Mouse (Mus musculus): ENCODE measurements at regions not wholly inside any gene's neighbourhood (a gene's known extent, or its start where the extent isn't known, plus 50 kb on each side); places are given as distances from the start of the nearest gene placed in this dataset.
A peak's percentile ranks its signal among the peaks of the same experiment; 100 is the strongest.

GRCm38 (mm10) chr6:148599473-148599872 lies 155.3 kb upstream of the Tmtc1 start:
- no peaks in the 10 kb centered on the region for H3K9me3 ChIP-seq
- H3K27ac ChIP-seq (replicated peaks): no peak overlapping the region
- 78% methylated on average over 4 of the region's 4 CpGs for WGBS
- no peak overlapping the region for H3K9ac ChIP-seq
- H3K36me3 ChIP-seq: no peaks in the 10 kb centered on the region
- H3K4me2 ChIP-seq: peak overlapping the region; percentile 64
- no peak for ATAC-seq (ENCODE audit: extremely low read depth, insufficient number of reproducible peaks, low FRiP score, low TSS enrichment)
- 0 out of 2 replicates have a peak overlapping the region, but pooled peaks have one; percentile 41 for H3K4me3 ChIP-seq
- no peaks in the 10 kb centered on the region for H3K27me3 ChIP-seq (replicated peaks)
- peaks cover 13% of the 10 kb centered on the region for H3K4me1 ChIP-seq

GRCm38 (mm10) chr6:148598746-148599337 lies 154.7 kb upstream of the Tmtc1 start:
- Histone ChIP-seq H3K4me2 (peak overlapping the region; percentile 64), H3K4me3 (peak overlapping the region; percentile 41), H3K4me1 (peaks cover 13% of the 10 kb centered on the region), H3K9ac (peak overlapping the region; percentile 60; the same call in 1 of the 2 replicates), H3K36me3 (no peaks in the 10 kb centered on the region), H3K27me3 (replicated peaks) (no peaks in the 10 kb centered on the region), H3K27ac (replicated peaks) (no peak overlapping the region), H3K9me3 (no peaks in the 10 kb centered on the region)
- no peak for ATAC-seq (ENCODE audit: extremely low read depth, insufficient number of reproducible peaks, low FRiP score, low TSS enrichment)
- 6% methylated on average over 16 of the region's 16 CpGs for WGBS

GRCm38 (mm10) chr6:148595009-148595770 lies 151.0 kb upstream of the Tmtc1 start:
- no peak overlapping the region for H3K9ac ChIP-seq
- H3K4me2 ChIP-seq: no peak overlapping the region
- H3K4me1 ChIP-seq: peaks cover 9% of the 10 kb centered on the region; the same call in 1 of the 2 replicates
- no peak overlapping the region for H3K27ac ChIP-seq (replicated peaks)
- H3K36me3 ChIP-seq: no peaks in the 10 kb centered on the region
- no peak overlapping the region for H3K4me3 ChIP-seq
- no peak for ATAC-seq (ENCODE audit: extremely low read depth, insufficient number of reproducible peaks, low FRiP score, low TSS enrichment)
- 62% methylated on average over 3 of the region's 3 CpGs for WGBS
- no peaks in the 10 kb centered on the region for H3K9me3 ChIP-seq
- no peaks in the 10 kb centered on the region for H3K27me3 ChIP-seq (replicated peaks)

GRCm38 (mm10) chr6:148588971-148589370 lies 144.8 kb upstream of the Tmtc1 start:
- no peak overlapping the region for H3K9ac ChIP-seq
- no peaks in the 10 kb centered on the region for H3K4me1 ChIP-seq
- H3K36me3 ChIP-seq: no peaks in the 10 kb centered on the region
- ATAC-seq (ENCODE audit: extremely low read depth, insufficient number of reproducible peaks, low FRiP score, low TSS enrichment): no peak
- 72% methylated on average over 4 of the region's 4 CpGs for WGBS
- no peak overlapping the region for H3K4me2 ChIP-seq
- no peaks in the 10 kb centered on the region for H3K27me3 ChIP-seq (replicated peaks)
- no peak overlapping the region for H3K27ac ChIP-seq (replicated peaks)
- H3K9me3 ChIP-seq: no peaks in the 10 kb centered on the region
- H3K4me3 ChIP-seq: no peak overlapping the region

GRCm38 (mm10) chr6:148586439-148587321 lies 142.5 kb upstream of the Tmtc1 start:
- H3K4me2 ChIP-seq: no peak overlapping the region
- H3K4me3 ChIP-seq: no peak overlapping the region
- WGBS: 69% methylated on average over 10 of the region's 10 CpGs
- H3K9me3 ChIP-seq: no peaks in the 10 kb centered on the region
- no peaks in the 10 kb centered on the region for H3K36me3 ChIP-seq
- H3K27me3 ChIP-seq (replicated peaks): no peaks in the 10 kb centered on the region
- no peak for ATAC-seq (ENCODE audit: extremely low read depth, insufficient number of reproducible peaks, low FRiP score, low TSS enrichment)
- H3K9ac ChIP-seq: no peak overlapping the region
- H3K27ac ChIP-seq (replicated peaks): no peak overlapping the region
- no peaks in the 10 kb centered on the region for H3K4me1 ChIP-seq

GRCm38 (mm10) chr6:148584126-148584525 lies 139.9 kb upstream of the Tmtc1 start:
- Histone ChIP-seq H3K27me3 (replicated peaks) (no peaks in the 10 kb centered on the region), H3K4me2 (no peak overlapping the region), H3K4me3 (no peak overlapping the region), H3K9me3 (no peaks in the 10 kb centered on the region), H3K27ac (replicated peaks) (no peak overlapping the region), H3K36me3 (no peaks in the 10 kb centered on the region), H3K4me1 (no peaks in the 10 kb centered on the region), H3K9ac (no peak overlapping the region)
- 86% methylated on average over 2 of the region's 2 CpGs for WGBS
- ATAC-seq (ENCODE audit: extremely low read depth, insufficient number of reproducible peaks, low FRiP score, low TSS enrichment): no peak

GRCm38 (mm10) chr6:148578281-148578680 lies 134.1 kb upstream of the Tmtc1 start:
- WGBS: 62% methylated on average over 3 of the region's 3 CpGs
- Histone ChIP-seq H3K4me3 (no peak overlapping the region), H3K9ac (no peak overlapping the region), H3K36me3 (no peaks in the 10 kb centered on the region), H3K4me1 (no peaks in the 10 kb centered on the region), H3K9me3 (no peaks in the 10 kb centered on the region), H3K27me3 (replicated peaks) (no peaks in the 10 kb centered on the region), H3K4me2 (no peak overlapping the region), H3K27ac (replicated peaks) (no peak overlapping the region)
- no peak for ATAC-seq (ENCODE audit: extremely low read depth, insufficient number of reproducible peaks, low FRiP score, low TSS enrichment)

GRCm38 (mm10) chr6:148577663-148578062 lies 133.5 kb upstream of the Tmtc1 start:
- no peak for ATAC-seq (ENCODE audit: extremely low read depth, insufficient number of reproducible peaks, low FRiP score, low TSS enrichment)
- WGBS: 67% methylated on average over 3 of the region's 3 CpGs
- Histone ChIP-seq H3K4me1 (peaks cover under 1% of the 10 kb centered on the region; the same call in 1 of the 2 replicates), H3K9ac (no peak overlapping the region), H3K36me3 (no peaks in the 10 kb centered on the region), H3K27ac (replicated peaks) (no peak overlapping the region), H3K9me3 (no peaks in the 10 kb centered on the region), H3K27me3 (replicated peaks) (no peaks in the 10 kb centered on the region), H3K4me2 (no peak overlapping the region), H3K4me3 (no peak overlapping the region)

- H3K27ac ChIP-seq (replicated peaks): no peak overlapping the region
- ATAC-seq (ENCODE audit: extremely low read depth, insufficient number of reproducible peaks, low FRiP score, low TSS enrichment): no peak
- H3K4me2 ChIP-seq: no peak overlapping the region
- no peaks in the 10 kb centered on the region for H3K36me3 ChIP-seq
- no peak overlapping the region for H3K9ac ChIP-seq
- WGBS: 79% methylated on average over 7 of the region's 7 CpGs
- no peaks in the 10 kb centered on the region for H3K27me3 ChIP-seq (replicated peaks)
- H3K9me3 ChIP-seq: no peaks in the 10 kb centered on the region
- no peak overlapping the region for H3K4me3 ChIP-seq
- peaks cover 8% of the 10 kb centered on the region for H3K4me1 ChIP-seq
Measured at GRCm38 (mm10) chr6:148574742-148575453, 130.7 kb upstream of the Tmtc1 start.

GRCm38 (mm10) chr6:148572201-148572600 lies 128.0 kb upstream of the Tmtc1 start:
- Histone ChIP-seq H3K4me3 (no peak overlapping the region), H3K27me3 (replicated peaks) (no peaks in the 10 kb centered on the region), H3K27ac (replicated peaks) (no peak overlapping the region), H3K4me2 (no peak overlapping the region), H3K9ac (no peak overlapping the region), H3K9me3 (no peaks in the 10 kb centered on the region), H3K4me1 (peaks cover 8% of the 10 kb centered on the region), H3K36me3 (no peaks in the 10 kb centered on the region)
- 27% methylated on average over 5 of the region's 5 CpGs for whole genome bisulfite sequencing
- no peak for ATAC-seq (ENCODE audit: extremely low read depth, insufficient number of reproducible peaks, low FRiP score, low TSS enrichment)

- Histone ChIP-seq H3K4me1 (peaks cover 8% of the 10 kb centered on the region), H3K27ac (replicated peaks) (no peak overlapping the region), H3K9ac (no peak overlapping the region), H3K27me3 (replicated peaks) (no peaks in the 10 kb centered on the region), H3K4me2 (no peak overlapping the region), H3K9me3 (no peaks in the 10 kb centered on the region), H3K4me3 (no peak overlapping the region), H3K36me3 (no peaks in the 10 kb centered on the region)
- ATAC-seq (ENCODE audit: extremely low read depth, insufficient number of reproducible peaks, low FRiP score, low TSS enrichment): no peak
- 60% methylated on average over 3 of the region's 3 CpGs for WGBS
Measured at GRCm38 (mm10) chr6:148571651-148572050, 127.5 kb upstream of the Tmtc1 start.

Data from heart, embryonic 13.5 days (tissue).